Mouse (Mus musculus) cortical plate, adult 2 months (tissue): Measurements from ENCODE around the gene Ncoa1.

Experiments used
- CTCF ChIP-seq: fragments of 200-500 bp; IDR thresholded peaks from 2 replicates; pipeline ENCODE4 v1.5.1; 2011; ENCODE audit warnings: mild to moderate bottlenecking, control low read depth, low read length; ENCODE audit not compliant: insufficient read depth; ENCODE audit errors: extremely low read depth
- POLR2A ChIP-seq: fragments of 200-500 bp; IDR thresholded peaks from 2 replicates; pipeline ENCODE4 v1.6.1; 2011; ENCODE audit warnings: mild to moderate bottlenecking, low read length, control low read depth; ENCODE audit not compliant: insufficient read depth; ENCODE audit errors: extremely low read depth

DNA sequence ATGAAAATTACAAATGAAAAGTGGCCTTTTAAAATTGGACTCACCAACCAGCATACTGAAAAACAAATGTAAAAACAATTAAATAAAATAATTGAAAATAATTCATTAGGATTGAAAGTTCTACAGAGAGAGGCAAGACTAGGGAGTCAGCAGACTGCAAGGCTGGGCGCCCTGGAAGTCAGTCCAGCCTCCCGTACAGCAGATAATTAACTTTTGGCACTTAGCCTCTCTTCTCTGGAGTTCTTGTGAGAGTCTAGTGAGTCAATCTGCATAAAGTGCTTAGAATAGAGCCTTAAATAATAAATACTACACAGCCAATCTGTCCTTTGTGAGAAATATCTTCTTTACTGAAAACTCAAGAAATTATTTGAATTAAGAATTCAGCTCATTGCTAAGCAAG, 69.9 kb downstream of the Ncoa1 start:
- TF ChIP-seq CTCF (no peak), POLR2A (no peak)
